Mouse (Mus musculus) liver, embryonic 16.5 days (tissue): Measurements from ENCODE around the gene Zc3h12a. TPM values are rescaled to one million over a fixed set of nuclear protein-coding genes. Genes with fewer than 3 reads are reported as not detected.

ENCODE experiments used
- ATAC-seq: fragments of 200-750 bp; cut with Nextera tagmentation; 2 replicates; pipeline ENCODE4 v1.8.0; 2017; ENCODE audit warnings: low read depth, mild to moderate bottlenecking, moderate number of reproducible peaks, moderate library complexity
- H3K27ac ChIP-seq: fragments of 300-500 bp; sonication (generic); 2 replicates; pipeline ENCODE4 v1.5.1; 2014; ENCODE audit warnings: mild to moderate bottlenecking, low read length
- H3K27me3 ChIP-seq: fragments of 300-500 bp; sonication (generic); 2 replicates; pipeline ENCODE4 v1.6.1; 2014; ENCODE audit warnings: low read depth, low read length, mixed read lengths; ENCODE audit not compliant: control insufficient read depth, insufficient read depth
- H3K36me3 ChIP-seq: fragments of 300-500 bp; sonication (generic); 2 replicates; pipeline ENCODE4 v1.6.1; 2014; ENCODE audit warnings: mild to moderate bottlenecking; ENCODE audit not compliant: control insufficient read depth, insufficient read depth
- H3K4me1 ChIP-seq: fragments of 300-500 bp; sonication (generic); 2 replicates; pipeline ENCODE4 v1.6.1; 2014; ENCODE audit warnings: low read depth, low read length, mixed read lengths; ENCODE audit not compliant: control insufficient read depth
- H3K4me2 ChIP-seq: fragments of 300-500 bp; sonication (generic); 2 replicates; pipeline ENCODE4 v1.6.1; 2014; ENCODE audit warnings: low read depth, low read length, mixed read lengths
- H3K4me3 ChIP-seq: fragments of 300-500 bp; sonication (generic); 2 replicates; pipeline ENCODE4 v1.5.1; 2014; ENCODE audit warnings: low read depth, mild to moderate bottlenecking, low read length
- H3K9ac ChIP-seq: fragments of 300-500 bp; sonication (generic); 2 replicates; pipeline ENCODE4 v1.6.1; 2014; ENCODE audit warnings: low read depth, low read length
- H3K9me3 ChIP-seq: fragments of 300-500 bp; sonication (generic); replicated peaks from 2 replicates; pipeline ENCODE4 v1.6.1; 2016; ENCODE audit warnings: low read length; ENCODE audit not compliant: control insufficient read depth
- WGBS: fragments of 180-500 bp; shearing (Covaris S2); extraction: QIAGEN DNeasy Blood & Tissue Kit; methylation state at CpG from one replicate; pipeline ENCODE4 v1.1.7; 2014; ENCODE audit not compliant: insufficient replicate concordance; 5-methylcytosine and 5-hydroxymethylcytosine counted together
- polyA plus RNA-seq: library from polyadenylated mRNA; unstranded; fragments of >200 nt; fragmentation: Nextera tagmentation; extraction: Ambion mirVana; gene quantifications from 2 replicates; pipeline ENCODE4 v1.2.1, GENCODE M21; 2015

The Zc3h12a gene
- polyA plus RNA-seq, 1 experiment from 2014 or later: 0.52 TPM

DNA sequence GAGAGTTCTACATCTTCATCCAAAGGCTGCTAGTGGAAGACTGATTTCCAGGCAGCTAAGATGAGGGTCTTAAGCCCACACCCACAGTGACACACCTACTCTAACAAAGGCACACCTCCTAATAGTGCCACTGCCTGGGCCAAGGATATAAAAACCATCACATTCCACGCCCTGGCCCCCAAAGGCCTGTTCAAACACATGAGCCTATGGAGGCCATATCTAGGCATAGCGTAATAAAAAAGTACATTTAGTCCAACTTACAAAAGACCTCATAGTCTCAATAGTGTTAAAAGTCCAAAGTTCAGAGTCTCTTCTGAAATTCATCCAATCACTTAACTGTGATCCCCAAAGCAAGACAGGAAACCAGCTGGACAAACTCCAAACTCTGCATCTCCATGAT is 48.9 kb downstream of the Zc3h12a start:
- Histone ChIP-seq H3K27ac (no peak overlapping the region), H3K27me3 (no peaks in the 10 kb centered on the region), H3K9me3 (no peaks in the 10 kb centered on the region), H3K9ac (no peak overlapping the region), H3K36me3 (peaks cover 6% of the 10 kb centered on the region; the same call in 1 of the 2 replicates), H3K4me3 (no peak overlapping the region), H3K4me1 (peaks cover 4% of the 10 kb centered on the region), H3K4me2 (no peak overlapping the region)
- WGBS: 85% methylated on average over 2 of the region's 2 CpGs
- no peak for ATAC-seq

DNA sequence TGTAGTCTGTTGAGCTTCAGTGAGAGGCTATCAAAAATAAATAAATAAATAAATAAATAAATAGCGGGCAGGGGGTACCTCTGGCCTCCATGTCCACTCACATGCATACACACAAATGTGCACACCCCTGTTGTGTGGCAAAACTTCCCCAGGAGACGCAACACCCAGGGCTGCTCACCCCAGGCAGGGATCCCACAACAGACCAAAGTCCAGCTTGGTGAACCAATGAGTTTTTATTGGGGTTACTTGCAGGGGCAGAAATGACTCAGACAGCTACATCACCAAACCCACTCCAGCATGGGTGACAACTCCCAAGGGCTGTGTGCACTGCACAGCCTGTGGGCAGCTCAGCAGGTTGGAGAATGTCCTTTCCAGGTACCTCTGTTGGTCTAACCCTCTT is 49.9 kb downstream of the Zc3h12a start:
- H3K4me2 ChIP-seq: no peak overlapping the region
- H3K4me1 ChIP-seq: no peaks in the 10 kb centered on the region
- H3K9me3 ChIP-seq: no peaks in the 10 kb centered on the region
- H3K27me3 ChIP-seq: no peaks in the 10 kb centered on the region
- H3K36me3 ChIP-seq: peaks cover 16% of the 10 kb centered on the region
- 81% methylated on average over 2 of the region's 2 CpGs for WGBS
- H3K4me3 ChIP-seq: no peak overlapping the region
- no peak for ATAC-seq
- H3K27ac ChIP-seq: no peak overlapping the region
- H3K9ac ChIP-seq: no peak overlapping the region

Other genes starting within 250 kb of the Zc3h12a start
- gene Epha10, start 246.9 kb downstream of the Zc3h12a start, polyA plus RNA-seq: 0.02 TPM in 1 of 2 replicates, not detected in the other
- gene 9930104L06Rik, start 190.8 kb downstream of the Zc3h12a start, polyA plus RNA-seq: 4.3 TPM in 2 replicates
- gene Cdca8, start 188.5 kb downstream of the Zc3h12a start, polyA plus RNA-seq: 112 and 118 TPM in 2 replicates
- 0.50 and 0.64 TPM in 2 replicates for gene Rspo1, start 141.4 kb downstream of the Zc3h12a start, polyA plus RNA-seq
- 30.1 TPM in 2 replicates for gene Gnl2, start 111.3 kb downstream of the Zc3h12a start, polyA plus RNA-seq
- not detected in 2 replicates for gene Dnali1, start 62.1 kb downstream of the Zc3h12a start, polyA plus RNA-seq
- gene Snip1, start 61.2 kb downstream of the Zc3h12a start, polyA plus RNA-seq: 10.8 and 11.6 TPM in 2 replicates
- 15.9 and 17.8 TPM in 2 replicates for gene Meaf6, start 42.7 kb downstream of the Zc3h12a start, polyA plus RNA-seq